Mouse (Mus musculus): ENCODE measurements around the gene Treml1.

Gene Treml1

GRCm38 (mm10) chr17:48360462-48360861 is 746 bp downstream of the Treml1 start:
- no peak for DNase-seq (ENCODE audit: low spot score in 2 of 2)

- no peak for DNase-seq (ENCODE audit: low spot score in 2 of 2)
These were observed 2.6 kb downstream of the Treml1 start for GRCm38 (mm10) chr17:48362346-48362745.

- no peak for DNase-seq (ENCODE audit: low spot score in 2 of 2)
These were observed 3.2 kb downstream of the Treml1 start for GRCm38 (mm10) chr17:48362966-48363365.

DNA sequence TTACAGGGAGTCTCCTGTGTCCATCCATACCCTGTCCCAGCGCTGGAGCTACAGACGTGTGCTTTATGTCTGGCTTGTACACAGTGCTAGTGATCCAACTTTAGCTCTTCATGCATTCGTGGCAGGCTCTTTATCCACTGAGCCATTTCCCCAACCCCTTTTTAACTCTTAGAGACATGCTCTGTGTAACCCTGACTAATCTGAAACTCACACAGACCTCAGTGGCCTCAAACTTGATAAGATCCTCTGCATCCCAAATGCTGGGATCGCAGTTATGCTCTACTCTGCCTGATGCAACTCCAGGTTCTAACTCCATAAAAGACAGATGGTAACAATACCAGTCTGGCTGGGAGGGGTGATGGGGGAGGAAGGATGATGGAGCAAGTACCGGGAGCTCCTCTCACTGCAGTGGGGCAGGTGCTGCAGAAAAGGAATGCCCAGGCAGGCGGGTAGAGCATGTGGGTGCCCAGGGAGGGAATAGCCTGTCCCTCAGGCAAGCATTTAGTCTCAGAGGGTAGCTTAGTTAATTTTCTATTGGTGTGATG is 3.8 kb downstream of the Treml1 start:
- no peak for DNase-seq (ENCODE audit: low spot score in 2 of 2)

DNA sequence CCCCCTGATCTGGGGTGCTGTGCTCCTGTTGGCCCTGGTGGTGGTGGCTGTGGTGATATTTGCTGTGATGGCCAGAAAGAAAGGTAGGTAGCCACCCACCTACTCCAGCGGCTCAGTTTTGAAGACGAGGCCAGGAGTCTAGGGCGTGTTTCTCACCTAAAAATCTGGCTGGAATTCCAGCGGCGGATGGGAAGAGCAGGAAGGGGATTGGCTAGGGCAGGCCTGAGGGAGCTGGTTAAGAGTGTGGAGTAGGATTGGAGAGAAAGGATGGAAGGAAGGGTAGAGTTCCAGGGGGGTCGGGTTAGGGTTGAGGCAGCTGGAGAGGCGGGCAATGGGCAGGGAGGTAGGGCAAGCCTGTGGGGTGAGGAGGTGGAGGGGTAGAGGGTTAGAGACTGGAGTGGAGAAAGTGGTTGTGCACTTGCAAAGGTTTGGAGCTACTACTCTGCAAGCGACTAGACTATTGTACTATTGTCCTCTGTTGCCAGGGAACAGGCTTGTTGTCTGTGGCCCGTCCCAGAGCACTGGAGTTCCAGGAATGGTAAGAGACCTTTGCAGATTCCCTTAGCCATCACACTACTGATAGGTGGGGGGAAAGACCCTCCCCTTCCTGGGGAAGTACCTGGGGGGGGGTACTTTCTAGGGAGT is 5.9 kb downstream of the Treml1 start:
- DNase-seq (ENCODE audit: low spot score in 2 of 2), result no peak

DNA sequence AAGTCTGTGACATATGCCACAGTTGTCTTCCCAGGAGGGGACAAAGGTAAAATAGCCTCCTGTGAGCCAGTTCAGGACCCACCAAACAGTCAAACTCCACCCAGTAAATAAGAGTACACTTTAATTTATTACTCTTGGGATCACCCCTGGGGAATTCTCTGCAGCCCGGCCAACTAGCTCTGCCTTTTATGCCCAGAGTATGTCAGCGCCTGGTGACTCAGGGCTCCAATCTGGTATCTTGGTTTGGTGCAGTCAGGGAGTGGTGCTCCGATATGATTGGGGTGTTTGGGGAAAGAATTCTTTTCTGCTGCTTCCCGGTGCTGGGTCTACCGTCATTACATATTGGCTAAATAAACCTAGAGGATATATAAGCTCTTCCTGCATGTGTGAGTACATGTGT is 7.1 kb downstream of the Treml1 start:
- DNase-seq (ENCODE audit: low spot score in 2 of 2), result no peak

DNA sequence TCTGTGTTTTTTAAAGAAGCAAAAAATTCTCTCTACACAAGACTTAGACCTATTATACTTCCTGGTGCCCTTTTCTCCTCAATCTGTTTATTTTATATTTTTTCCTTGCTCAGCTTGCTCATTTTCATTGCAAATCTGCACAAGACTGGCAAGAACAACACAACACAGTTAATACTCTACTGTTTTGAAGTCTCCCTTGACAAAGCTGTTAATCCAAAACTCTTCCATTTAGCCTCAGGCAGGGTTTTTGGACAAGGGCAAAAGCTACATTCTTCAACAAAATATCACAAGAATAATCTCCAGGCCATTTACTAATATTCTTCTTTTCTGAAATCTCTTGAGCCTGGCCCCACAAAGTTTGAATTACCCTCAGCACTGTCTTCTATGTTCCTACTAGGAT is 11.9 kb downstream of the Treml1 start:
- DNase-seq (ENCODE audit: low spot score in 2 of 2), result no peak

DNA sequence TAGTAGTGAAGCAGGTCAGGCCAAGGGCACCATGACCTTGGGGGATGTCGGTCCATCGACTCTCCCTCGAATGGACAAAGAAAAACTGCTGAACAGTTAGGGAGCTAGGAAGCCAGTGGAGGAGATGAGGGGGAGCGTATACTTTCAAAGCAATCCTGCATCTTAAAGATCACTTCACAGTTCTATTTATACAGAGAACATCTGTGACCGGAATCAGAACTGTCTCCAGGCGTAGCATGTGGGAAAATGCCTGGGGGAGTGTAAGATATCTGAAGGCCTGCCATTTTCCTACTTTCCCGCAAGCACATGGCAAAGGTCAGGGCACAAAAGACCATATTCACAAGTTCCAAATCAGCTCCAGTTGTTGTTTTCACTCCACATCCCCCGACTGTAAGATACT is 13.3 kb downstream of the Treml1 start:
- DNase-seq (ENCODE audit: low spot score in 2 of 2), result no peak

- DNase-seq (ENCODE audit: low spot score in 2 of 2), result no peak
These were observed 16.4 kb downstream of the Treml1 start for GRCm38 (mm10) chr17:48376102-48376501.

DNA sequence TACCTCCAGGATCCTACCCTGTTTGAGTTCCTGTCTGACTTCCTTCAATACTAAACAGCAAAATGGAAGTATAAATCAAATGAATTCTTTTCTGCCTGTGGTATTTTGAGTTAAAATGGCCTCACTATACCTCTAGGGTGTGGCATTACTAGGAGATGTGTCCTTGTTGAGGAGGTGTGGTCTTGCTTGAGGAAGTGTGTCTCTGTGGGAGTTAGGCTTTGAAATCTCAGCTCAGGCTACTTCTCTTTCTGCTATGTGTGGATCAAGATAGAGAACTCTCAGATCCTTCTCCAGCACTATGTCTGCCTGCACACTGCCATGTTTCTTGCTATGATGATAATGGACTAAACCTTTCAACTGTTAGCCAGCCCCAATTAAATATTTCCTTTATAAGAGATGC is 19.3 kb downstream of the Treml1 start:
- DNase-seq (ENCODE audit: low spot score in 2 of 2), result no peak

DNA sequence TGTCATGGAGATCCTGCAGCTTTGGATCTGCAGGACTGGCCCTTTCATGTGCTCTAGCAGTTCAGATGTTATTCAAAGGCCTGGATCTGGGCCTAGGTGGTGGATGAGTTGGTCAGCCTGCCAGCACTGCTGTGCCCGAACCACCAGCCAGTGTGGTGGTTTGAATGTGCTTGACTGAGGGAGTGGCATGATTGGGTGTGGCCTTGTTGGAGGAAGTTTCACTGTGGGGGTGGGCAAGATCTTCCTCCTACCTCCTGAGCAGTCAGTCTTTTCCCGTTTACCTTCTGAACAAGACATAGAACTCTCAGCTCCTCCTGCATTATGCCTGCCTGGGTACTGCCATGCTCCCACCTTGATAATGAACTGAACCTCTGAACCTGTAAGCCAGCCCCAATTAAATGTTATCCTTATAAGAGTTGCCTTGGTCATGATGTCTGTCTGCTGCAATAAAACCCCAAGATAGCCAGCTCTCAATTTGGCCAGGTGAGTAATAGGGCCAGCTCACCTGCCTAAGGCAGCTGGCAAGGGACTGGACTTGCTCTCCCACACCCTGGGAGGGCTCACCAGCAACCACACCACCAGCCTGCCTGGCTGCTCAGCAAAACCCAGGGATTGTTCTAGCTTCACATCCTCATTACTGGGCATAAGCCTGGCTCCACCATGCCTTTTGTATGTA is 26.2 kb downstream of the Treml1 start:
- DNase-seq (ENCODE audit: low spot score in 2 of 2), result no peak

DNA sequence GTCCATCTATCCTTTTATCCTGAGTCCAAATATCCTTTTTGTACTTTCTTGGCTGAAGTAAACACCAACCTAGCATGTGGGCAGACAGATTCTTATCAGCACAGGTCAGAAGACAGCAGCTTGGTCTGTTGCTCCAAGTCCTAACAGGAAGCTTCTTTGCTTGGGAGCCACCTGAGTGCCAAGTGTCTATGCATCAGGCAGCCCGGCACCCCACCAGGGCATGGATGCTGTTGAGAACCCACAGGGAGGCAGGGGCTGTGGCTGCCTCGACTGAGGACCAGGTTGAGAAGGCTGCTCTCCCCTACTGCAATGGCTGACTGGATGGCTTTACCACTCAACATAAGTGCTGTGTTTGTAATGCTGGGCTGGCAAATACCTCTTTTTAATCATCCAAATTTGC is 28.9 kb downstream of the Treml1 start:
- no peak for DNase-seq (ENCODE audit: low spot score in 2 of 2)

DNA sequence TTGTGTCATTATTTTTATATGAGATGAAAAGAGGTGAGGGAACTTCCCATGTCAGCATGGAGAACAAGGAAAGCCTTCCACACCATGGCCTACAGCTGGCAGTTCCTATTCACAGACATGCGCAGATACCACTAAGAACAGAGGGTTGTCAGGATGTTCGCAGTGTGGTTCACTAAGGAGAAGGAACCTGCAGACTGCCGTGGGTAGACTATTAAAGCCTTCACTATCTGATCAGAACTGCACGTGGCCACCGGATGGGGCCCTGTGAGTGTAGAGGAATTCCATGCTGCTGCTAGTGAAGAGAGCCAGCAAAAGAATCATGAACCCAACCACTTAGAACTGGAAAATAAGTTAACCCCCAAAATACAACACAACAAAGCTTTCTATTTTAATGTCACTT is 29.7 kb downstream of the Treml1 start:
- no peak for DNase-seq (ENCODE audit: low spot score in 2 of 2)

- DNase-seq (ENCODE audit: low spot score in 2 of 2), result no peak
These were observed 31.7 kb downstream of the Treml1 start for GRCm38 (mm10) chr17:48391446-48391845.

- no peak for DNase-seq (ENCODE audit: low spot score in 2 of 2)
These were observed 32.9 kb downstream of the Treml1 start for GRCm38 (mm10) chr17:48392616-48393015.

GRCm38 (mm10) chr17:48401710-48402109 is 42.0 kb downstream of the Treml1 start:
- no peak for DNase-seq (ENCODE audit: low spot score in 2 of 2)

DNA sequence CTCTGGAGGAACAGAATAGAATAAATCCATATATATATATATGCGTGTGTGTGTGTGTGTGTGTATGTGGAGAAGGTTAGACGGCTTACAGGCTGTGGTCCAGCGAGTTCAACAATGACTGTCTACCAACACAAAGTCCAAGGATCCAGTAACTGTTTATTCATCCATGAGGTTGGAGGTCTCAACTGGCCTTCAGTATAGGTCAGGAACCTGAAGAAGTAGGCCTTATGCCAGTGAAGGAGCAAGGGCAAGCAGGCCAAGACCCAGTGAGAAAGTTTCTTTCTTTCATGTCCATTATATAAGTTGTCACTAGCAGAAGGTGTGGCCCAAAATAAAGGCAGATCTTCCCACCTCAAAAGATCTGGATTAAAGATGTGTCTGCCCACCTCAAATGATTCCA is 43.0 kb downstream of the Treml1 start:
- DNase-seq (ENCODE audit: low spot score in 2 of 2), result no peak

DNA sequence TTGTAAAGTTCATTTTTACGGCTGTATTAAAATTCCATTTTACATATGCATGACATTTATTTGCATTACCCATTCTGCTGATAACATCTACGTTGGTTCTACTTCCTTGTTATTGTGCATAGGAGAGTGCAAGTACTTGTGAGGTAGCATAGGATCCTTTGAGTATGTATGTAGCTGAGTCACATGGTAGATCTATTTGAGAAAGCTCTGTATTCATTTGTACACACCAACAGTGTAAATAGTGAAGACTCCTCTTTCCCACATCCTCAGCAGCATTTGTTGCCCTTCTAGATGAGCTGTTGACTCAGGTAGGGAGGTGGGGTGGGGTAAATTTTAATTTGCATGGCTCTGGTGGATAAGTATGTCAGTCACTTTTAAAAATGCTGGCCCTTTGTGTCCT is 44.1 kb downstream of the Treml1 start:
- no peak for DNase-seq (ENCODE audit: low spot score in 2 of 2)

DNA sequence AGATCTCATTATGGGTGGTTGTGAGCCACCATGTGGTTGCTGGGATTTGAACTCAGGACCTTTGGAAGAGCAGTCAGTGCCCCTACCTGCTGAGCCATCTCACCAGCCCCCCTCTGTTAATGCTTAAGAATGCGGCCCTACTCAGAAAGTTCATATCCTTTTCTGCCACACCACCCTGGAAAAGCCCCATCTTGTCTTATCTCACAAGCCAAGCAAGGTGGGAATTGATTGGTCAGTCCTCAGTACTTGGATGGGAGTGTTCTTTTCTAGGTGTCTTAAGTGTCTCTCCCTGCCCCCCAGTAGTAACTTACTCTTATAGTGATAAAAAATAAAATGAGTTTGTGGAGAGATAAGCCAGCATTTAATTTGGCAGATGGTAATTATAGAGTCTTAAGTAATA is 45.0 kb downstream of the Treml1 start:
- no peak for DNase-seq (ENCODE audit: low spot score in 2 of 2)

- no peak for DNase-seq (ENCODE audit: low spot score in 2 of 2)
These were observed 47.4 kb downstream of the Treml1 start for GRCm38 (mm10) chr17:48407154-48407553.

DNA sequence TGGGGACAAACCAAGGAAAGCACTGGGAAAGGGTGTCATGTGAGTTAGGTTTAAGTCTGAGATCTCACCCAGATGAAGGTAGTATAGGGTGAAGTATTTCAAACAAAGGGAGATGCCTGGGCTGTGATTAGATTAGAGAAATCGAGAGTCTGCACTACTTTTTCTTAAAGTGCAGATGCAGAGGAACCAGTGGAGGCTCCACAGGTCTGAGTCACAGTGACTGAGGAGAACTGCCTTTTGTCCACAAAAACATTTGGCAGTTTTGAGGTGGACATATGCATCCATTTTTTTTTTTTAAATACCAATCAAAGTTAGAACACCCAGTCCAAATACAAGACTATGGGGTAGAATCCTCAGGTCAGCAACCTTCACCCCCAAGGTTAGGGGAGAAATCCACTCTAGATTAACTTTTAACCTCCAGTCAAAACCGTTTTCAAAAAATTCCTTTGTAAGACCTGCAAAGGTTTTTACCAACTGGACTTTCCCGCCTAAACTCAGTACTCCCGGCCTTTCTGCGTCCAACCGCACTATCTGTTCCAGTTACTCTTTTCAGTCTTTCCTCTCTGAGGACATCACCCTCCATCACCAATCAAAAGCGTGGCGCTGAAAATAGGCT is 48.3 kb downstream of the Treml1 start:
- DNase-seq (ENCODE audit: low spot score in 2 of 2), result no peak

GRCm38 (mm10) chr17:48408526-48409291 is 49.0 kb downstream of the Treml1 start:
- DNase-seq (ENCODE audit: low spot score in 2 of 2), result peak; percentile 73 to 76
